Mouse (Mus musculus) stomach, adult 2 months (tissue): ENCODE data around the gene Krt86. TPM values are rescaled to one million over a fixed set of nuclear protein-coding genes. Genes with fewer than 3 reads are reported as not detected.

Experiments
- polyA plus RNA-seq: library from polyadenylated mRNA; depleted of rRNA; stranded (reverse); fragments of >200 nt; gene quantifications from 2 replicates; pipeline ENCODE4 v1.2.3, GENCODE M21; 2012; rRNA removed

Gene Krt86
- 0.08 TPM in 1 of 2 replicates, not detected in the other for polyA plus RNA-seq

DNA sequence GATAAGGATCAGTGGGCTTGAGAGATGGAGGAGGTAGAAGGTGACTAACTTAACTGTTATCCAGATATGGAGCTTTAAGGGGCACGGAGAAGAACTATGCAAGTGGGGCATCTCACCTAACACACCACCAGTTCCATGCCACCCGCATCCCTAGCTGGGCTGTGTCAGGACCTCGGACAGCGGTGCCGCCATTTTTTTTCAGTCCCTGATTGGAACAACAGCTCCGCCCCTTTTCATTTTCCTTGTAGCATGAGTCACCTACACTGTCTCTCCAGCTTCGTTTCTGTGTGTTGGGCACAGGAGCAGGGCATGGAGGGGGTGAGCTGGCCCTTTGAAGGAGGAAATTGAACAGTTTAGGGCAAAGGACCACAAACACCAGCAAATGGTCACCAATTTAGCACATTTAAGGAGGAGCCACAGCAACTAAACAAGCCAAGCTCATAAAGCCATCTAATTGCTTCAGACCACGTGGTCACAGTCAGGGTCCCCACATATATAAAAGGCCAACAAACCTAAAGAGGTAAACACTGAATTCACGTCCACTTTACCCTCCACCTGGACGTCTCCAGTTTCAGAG lies at the start of gene Krt86:
Krt86 (plus strand) TSS at position 527 of the 577 bp plus-strand sequence.

DNA sequence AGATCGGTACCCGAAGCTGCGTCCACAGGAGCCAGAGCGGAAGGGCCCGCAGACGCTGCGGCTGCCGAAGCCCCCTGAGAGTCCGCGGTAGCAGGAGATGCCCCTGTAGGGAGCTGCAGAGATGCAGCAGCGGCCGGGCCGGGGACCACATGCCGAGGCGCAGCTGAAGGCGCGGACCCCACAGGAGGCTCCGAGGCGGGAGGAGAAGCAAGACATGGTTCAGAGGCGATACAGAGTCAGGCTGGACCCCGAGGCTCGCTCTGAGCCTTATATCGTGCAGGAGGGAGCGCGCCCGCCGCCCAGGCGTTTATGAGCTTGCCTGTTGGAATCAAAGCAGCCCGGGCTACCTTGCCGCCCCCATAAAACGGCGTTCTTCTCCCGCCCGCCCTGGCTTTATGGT lies 34.7 kb upstream of the Krt86 start, which contains the start of gene Krt87:
Krt87 (minus strand) TSS at position 250 of the 400 bp plus-strand sequence.

DNA sequence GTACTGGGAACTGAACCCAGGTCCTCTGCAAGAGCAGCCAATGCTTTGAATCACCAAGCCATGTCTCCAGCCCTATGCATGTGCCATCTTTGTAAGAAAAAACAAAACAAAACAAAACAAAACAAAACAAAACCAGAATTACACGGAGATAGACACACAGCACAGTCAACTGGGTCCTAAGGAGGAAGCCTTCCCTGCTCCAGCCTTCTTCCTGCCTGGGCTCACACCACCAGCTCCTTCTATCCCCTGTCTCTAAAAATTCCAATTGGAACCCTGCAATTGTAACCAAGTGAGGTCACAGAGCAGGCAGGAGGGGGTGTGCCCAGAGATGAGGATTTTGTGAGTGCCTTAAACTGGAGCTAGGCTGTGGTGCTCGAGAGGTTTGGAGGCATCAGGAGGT lies 25.8 kb upstream of the Krt86 start, which contains the start of gene Krt88:
Krt88 (plus strand) TSS at position 301 of the 400 bp plus-strand sequence.

DNA sequence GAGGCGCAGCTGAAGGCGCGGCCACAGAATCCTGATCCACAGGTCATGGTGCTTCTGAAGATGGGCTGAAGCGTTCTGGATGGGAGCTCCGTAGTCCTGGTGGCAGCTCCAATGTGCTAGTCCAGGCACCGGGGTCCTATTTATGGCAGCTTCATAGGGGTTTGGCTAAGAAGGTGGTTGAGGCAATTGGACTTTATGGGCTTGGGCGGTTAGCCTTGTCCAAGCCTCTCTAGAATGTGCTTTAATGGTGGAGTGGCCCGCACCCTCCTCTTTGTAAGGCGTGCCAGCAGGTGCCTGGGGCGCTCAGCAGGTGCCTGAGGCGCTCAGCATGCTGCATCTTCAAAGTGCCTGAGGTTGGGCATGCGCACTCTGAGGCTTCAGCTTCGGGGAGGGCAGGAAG lies 9.6 kb upstream of the Krt86 start, which contains the start of gene Krt81:
Krt81 (minus strand) TSS at position 101 of the 400 bp plus-strand sequence.

DNA sequence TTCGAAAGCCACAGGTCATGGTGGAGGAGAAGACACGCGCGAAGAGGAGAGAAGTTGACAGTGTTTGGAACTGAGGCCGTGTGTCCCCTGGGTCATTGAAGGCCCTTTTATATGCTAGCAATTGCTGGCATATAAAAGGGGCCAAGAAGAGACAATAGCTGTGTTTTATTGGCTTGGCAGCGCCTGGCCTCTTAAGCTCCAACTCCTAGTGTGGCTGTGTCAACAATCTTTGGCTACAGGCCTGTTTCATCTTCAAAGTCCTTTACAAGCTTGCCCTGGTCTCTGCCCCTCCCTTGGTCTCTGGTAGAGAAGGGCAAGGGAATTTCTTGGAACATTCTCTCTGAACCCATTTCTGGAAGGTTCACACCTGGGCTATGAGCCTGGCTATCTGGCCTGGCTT lies 18.2 kb downstream of the Krt86 start, which contains the start of gene Krt83:
Krt83 (minus strand) TSS at position 82 of the 400 bp plus-strand sequence.

DNA sequence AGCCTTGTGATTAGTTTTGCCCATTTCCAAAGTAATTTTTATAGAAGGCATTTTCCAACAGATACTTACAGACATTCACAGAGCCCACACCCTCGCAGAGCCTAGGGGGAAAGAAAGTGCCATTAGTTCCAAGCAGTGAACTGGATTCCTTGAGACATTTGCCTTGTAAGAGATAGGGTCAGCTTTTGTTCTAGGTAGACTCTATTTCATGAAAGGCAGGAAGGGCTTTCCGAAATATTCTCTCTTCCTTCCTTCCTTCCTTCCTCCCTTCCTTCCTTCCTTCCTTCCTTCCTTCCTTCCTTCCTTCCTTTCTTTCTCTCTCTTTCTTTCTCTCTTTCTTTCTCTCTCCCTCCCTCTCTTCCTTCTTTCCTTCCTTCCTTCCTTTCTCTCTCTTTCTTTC lies 43.9 kb downstream of the Krt86 start, which contains the start of gene Gm49425:
Gm49425 (minus strand) TSS at position 101 of the 400 bp plus-strand sequence.

Other genes with a start within 250 kb of the Krt86 start
- gene Grasp, start 249.3 kb upstream of the Krt86 start, polyA plus RNA-seq, result 7.5 and 12.5 TPM in 2 replicates
- 6.7 and 8.3 TPM in 2 replicates for gene Nr4a1, start 219.2 kb upstream of the Krt86 start, polyA plus RNA-seq
- 19.1 and 20.5 TPM in 2 replicates for gene Atg101, start 189.2 kb upstream of the Krt86 start, polyA plus RNA-seq
- gene 6030408B16Rik, start 180.3 kb upstream of the Krt86 start, polyA plus RNA-seq, result 0.53 and 0.61 TPM in 2 replicates
- gene Krt80, start 103.3 kb upstream of the Krt86 start, polyA plus RNA-seq, result 29.1 and 37.8 TPM in 2 replicates
- gene Krt7, start 62.4 kb upstream of the Krt86 start, polyA plus RNA-seq, result 49.2 and 61.5 TPM in 2 replicates
- gene Krt87, start 34.7 kb upstream of the Krt86 start, polyA plus RNA-seq, result 0.04 and 0.14 TPM in 2 replicates
- gene Krt88, start 25.7 kb upstream of the Krt86 start, polyA plus RNA-seq, result not detected in 2 replicates
- not detected in 2 replicates for gene Krt81, start 9.7 kb upstream of the Krt86 start, polyA plus RNA-seq
- gene Krt83, start 18.0 kb downstream of the Krt86 start, polyA plus RNA-seq, result 0.15 TPM in 1 of 2 replicates, not detected in the other
- not detected in 2 replicates for gene Gm49425, start 43.8 kb downstream of the Krt86 start, polyA plus RNA-seq
- gene Krt84, start 59.3 kb downstream of the Krt86 start, polyA plus RNA-seq, result 0.26 and 0.28 TPM in 2 replicates
- gene Krt82, start 77.2 kb downstream of the Krt86 start, polyA plus RNA-seq, result not detected in 2 replicates
- gene Krt90, start 89.5 kb downstream of the Krt86 start, polyA plus RNA-seq, result 0.11 and 0.24 TPM in 2 replicates
- 0.73 and 0.98 TPM in 2 replicates for gene Krt75, start 100.4 kb downstream of the Krt86 start, polyA plus RNA-seq
- not detected in 2 replicates for gene Gm5414, start 154.7 kb downstream of the Krt86 start, polyA plus RNA-seq
- not detected in 2 replicates for gene Gm5478, start 173.9 kb downstream of the Krt86 start, polyA plus RNA-seq
- 22.6 and 22.8 TPM in 2 replicates for gene Krt6b, start 206.8 kb downstream of the Krt86 start, polyA plus RNA-seq
- 10.0 and 18.7 TPM in 2 replicates for gene Krt6a, start 220.8 kb downstream of the Krt86 start, polyA plus RNA-seq
- 106 and 147 TPM in 2 replicates for gene Krt5, start 239.4 kb downstream of the Krt86 start, polyA plus RNA-seq